Mouse (Mus musculus) lung, adult 2 months (tissue): ENCODE data around the gene Mical1. TPM values are rescaled to one million over a fixed set of nuclear protein-coding genes. Genes with fewer than 3 reads are reported as not detected.
"Not testable (repeated sequence)": the region's sequence is repeated elsewhere in the genome, so short reads cannot be mapped to it uniquely, and the experiment has no call there.

Experiments
- DNase-seq: peaks from one replicate; pipeline ENCODE4 v3.0.0; 2022
- H3K4me1 ChIP-seq: fragments of 200-500 bp; 2 replicates; pipeline ENCODE4 v1.6.1; 2011; ENCODE audit warnings: low read length; ENCODE audit not compliant: control insufficient read depth, insufficient read depth
- H3K4me3 ChIP-seq: fragments of 200-500 bp; replicated peaks from 2 replicates; pipeline ENCODE3; 2011; ENCODE audit warnings: low read depth, mild to moderate bottlenecking, control low read depth, low read length; ENCODE audit errors: extremely low read depth
- CTCF ChIP-seq: fragments of 200-500 bp; IDR thresholded peaks from 2 replicates; pipeline ENCODE4 v1.5.1; 2011; ENCODE audit warnings: mild to moderate bottlenecking, low read length, control low read depth; ENCODE audit not compliant: insufficient read depth
- POLR2A ChIP-seq: fragments of 200-500 bp; IDR thresholded peaks from 2 replicates; pipeline ENCODE4 v1.6.1; 2011; ENCODE audit warnings: low read depth, mild to moderate bottlenecking, control low read depth, low read length, borderline replicate concordance; ENCODE audit errors: extremely low read depth
- WGBS: fragments of 180-500 bp; shearing (Covaris S2); methylation state at CpG from one replicate; pipeline ENCODE4 v1.1.7; 2018; 5-methylcytosine and 5-hydroxymethylcytosine counted together
- polyA plus RNA-seq: library from polyadenylated mRNA; depleted of rRNA; stranded (reverse); fragments of >200 nt; gene quantifications from 2 replicates; pipeline ENCODE4 v1.2.3, GENCODE M21; 2012

Gene Mical1
- polyA plus RNA-seq, 1 experiment: 70.7 TPM

GRCm38 (mm10) chr10:41488877-41489276 is 12.8 kb downstream of the Mical1 start:
- Histone ChIP-seq H3K4me1 (peaks cover 14% of the 10 kb centered on the region), H3K4me3 (peak overlapping the region; percentile 45)
- DNase-seq: no peak
- 23% methylated on average over 7 of the region's 7 CpGs for WGBS
- TF ChIP-seq POLR2A (no peak), CTCF (no peak)

GRCm38 (mm10) chr10:41489294-41489693 is 13.2 kb downstream of the Mical1 start:
- H3K4me1 ChIP-seq: peaks cover 14% of the 10 kb centered on the region
- 28% methylated on average over 8 of the region's 8 CpGs for WGBS
- peak; percentile 28 for DNase-seq
- TF ChIP-seq CTCF (no peak), POLR2A (no peak)
- H3K4me3 ChIP-seq: peak overlapping the region; percentile 45

DNA sequence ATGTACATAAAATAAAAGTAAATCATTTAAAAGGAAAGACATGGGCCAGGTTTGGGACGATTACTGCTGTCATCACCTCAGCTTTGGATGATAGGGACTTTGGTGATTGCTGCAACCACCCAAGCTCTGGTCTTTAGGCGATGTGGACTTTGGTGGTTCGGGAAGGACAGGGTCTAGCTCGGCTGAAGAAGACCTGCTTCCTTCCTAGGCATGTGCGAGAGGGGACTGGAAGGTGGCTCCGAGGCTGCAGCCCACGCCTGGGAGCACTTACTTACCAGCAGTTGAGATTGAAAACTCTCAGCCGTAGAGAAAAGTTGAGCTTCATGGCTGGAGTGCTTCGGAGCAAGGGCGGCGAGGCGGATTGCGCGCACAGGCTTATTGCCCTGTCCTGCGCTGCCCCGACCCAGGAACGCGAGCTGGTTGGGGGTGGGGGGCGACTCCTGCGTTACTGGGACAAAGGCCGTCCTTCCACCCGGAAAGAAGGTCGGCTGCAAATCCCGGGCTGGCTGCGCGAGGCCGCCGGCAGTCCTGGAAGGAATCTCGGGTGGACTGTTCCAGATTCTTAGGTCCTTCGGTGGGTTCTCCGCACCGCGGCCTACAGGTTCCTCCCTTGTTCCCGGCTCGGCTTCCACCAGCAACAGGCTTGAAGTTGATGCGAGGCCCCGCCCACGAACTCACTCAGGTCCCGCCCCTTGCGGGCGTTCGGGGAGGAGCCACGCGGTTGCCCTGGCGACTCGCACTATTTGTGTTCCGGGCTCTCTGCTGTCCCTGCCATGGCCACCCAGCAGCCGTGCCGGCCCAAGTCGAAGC is 13.8 kb downstream of the Mical1 start, which contains the start of the genes Smpd2 and Ppil6:
Smpd2 (minus strand) TSS at position 662 of the 810 bp plus-strand sequence.
Ppil6 (plus strand) TSS at position 732 of the 810 bp plus-strand sequence.
- Histone ChIP-seq H3K4me1 (peaks cover 14% of the 10 kb centered on the region), H3K4me3 (peak within 1 kb of the TSS; percentile 81)
- WGBS: under 1% methylated on average over 50 of the region's 50 CpGs
- peak; percentile 73; the same call in 1 of the 2 replicates for TF ChIP-seq POLR2A
- no peak for TF ChIP-seq CTCF
- DNase-seq: peak; percentile 97

GRCm38 (mm10) chr10:41490518-41490873 is 14.4 kb downstream of the Mical1 start:
- TF ChIP-seq CTCF: no peak
- no peak for TF ChIP-seq POLR2A
- no peak for DNase-seq
- peaks cover 14% of the 10 kb centered on the region for H3K4me1 ChIP-seq
- peak overlapping the region; percentile 81 for H3K4me3 ChIP-seq
- WGBS: under 1% methylated on average over 29 of the region's 29 CpGs

DNA sequence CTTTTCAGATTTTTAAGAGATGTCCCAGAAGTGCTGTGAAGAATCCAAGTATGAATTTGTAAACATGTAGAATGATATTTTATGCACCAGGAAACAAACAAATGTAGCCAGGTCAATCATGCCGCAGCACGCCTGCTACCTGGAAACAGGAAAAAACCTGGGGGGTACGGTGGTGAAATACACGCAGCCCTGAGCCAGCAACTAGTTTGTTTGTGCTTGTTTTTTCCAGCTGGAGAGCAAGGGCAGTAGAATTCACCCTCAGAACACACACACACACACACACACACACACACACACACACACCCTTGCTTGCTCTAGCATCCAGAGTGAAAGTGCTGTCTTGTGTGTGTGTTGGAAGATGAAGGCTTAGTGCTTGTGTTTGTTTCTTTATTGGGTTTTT is 15.0 kb downstream of the Mical1 start:
- peak overlapping the region; percentile 12 for H3K4me3 ChIP-seq
- 13% methylated on average over 4 of the region's 4 CpGs for WGBS
- TF ChIP-seq POLR2A (no peak), CTCF (no peak)
- H3K4me1 ChIP-seq: peaks cover 14% of the 10 kb centered on the region
- no peak for DNase-seq

DNA sequence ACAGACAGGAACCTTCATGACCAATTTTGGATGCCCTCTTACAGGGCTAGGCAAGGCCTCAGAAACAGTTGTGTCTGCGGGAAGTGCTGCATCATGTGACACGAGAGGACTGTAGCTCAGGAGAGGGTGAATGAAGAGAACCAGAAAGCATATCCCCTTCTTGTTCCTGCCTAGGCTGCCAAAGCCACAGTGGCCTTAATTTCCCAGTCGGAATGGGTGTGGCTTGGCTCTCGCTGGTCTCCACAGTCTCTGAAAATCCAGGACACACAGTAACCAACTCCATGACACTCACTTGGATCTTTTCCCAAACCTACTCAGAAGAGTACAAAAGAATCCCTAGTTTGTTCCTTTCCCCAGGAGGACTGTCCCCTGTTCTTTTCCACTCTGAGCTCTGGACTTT is 24.8 kb downstream of the Mical1 start:
- TF ChIP-seq POLR2A (no peak), CTCF (no peak)
- Histone ChIP-seq H3K4me1 (no peaks in the 10 kb centered on the region), H3K4me3 (no peak overlapping the region)
- WGBS: 37% methylated on average over 4 of the region's 4 CpGs
- no peak for DNase-seq

DNA sequence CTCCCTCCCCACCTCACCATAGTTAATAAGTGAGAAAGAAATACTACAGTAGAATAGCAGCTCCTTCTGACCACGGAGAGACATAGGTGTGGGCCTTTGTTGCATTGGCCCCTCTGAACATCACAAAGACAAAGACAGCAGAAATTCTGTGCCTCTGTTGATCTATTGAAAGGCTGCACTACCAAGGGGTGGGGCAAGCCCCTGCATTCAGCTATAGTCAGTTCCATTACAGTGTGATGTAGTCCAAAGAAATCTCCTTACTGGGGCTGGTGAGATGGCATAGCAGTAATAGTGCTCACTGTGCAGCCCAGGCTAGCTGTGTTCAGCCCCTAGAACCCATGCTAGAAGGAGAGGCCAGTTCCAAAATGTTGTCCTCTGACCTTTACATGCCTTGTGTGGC is 28.9 kb downstream of the Mical1 start:
- Histone ChIP-seq H3K4me1 (no peaks in the 10 kb centered on the region), H3K4me3 (no peak overlapping the region)
- TF ChIP-seq CTCF (no peak), POLR2A (no peak)
- DNase-seq: no peak
- 89% methylated on average over 1 of the region's 1 CpGs for WGBS

- DNase-seq, H3K4me1 ChIP-seq, H3K4me3 ChIP-seq: not testable (repeated sequence)
- WGBS: 5% methylated on average over 3 of the region's 3 CpGs
- TF ChIP-seq CTCF: peak; percentile 87
Observed at GRCm38 (mm10) chr10:41505446-41505845, 29.3 kb downstream of the Mical1 start.

DNA sequence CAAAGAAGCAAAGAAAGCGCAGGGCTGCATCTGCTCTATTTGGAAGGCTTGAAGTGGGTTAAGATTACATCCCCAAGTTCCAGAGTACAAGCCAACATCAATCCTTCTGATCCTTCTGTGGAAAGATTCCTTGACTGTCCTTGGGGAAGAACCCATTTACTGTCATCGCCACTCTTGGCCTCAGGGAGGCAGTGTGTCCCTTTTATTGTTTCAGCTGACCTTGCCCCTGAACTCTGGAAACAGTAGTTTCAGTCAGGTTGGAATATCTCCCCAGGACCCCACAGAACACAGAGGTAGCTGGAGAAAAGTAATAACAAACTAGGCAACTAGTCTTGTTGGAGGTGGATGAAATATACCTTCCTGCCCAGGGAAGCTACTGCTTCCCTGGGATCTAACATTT is 33.0 kb downstream of the Mical1 start:
- WGBS: 45% methylated on average over 2 of the region's 2 CpGs
- no peak overlapping the region for H3K4me3 ChIP-seq
- no peaks in the 10 kb centered on the region for H3K4me1 ChIP-seq
- TF ChIP-seq POLR2A: no peak
- peak; percentile 55; the same call in 1 of the 2 replicates for TF ChIP-seq CTCF
- DNase-seq: no peak

- Histone ChIP-seq H3K4me1 (no peaks in the 10 kb centered on the region), H3K4me3 (no peak overlapping the region)
- TF ChIP-seq POLR2A: no peak
- no peak for TF ChIP-seq CTCF
- DNase-seq: no peak
- 67% methylated on average over 4 of the region's 4 CpGs for WGBS
Observed at GRCm38 (mm10) chr10:41514301-41514700, 38.2 kb downstream of the Mical1 start.
